In genomic region chr2:60688944-60689615, GRCm38 (mm10) we compare ENCODE assay signal across 8 mouse cellular contexts. TPM values are rescaled to one million over a fixed set of nuclear protein-coding genes. Genes with fewer than 3 reads are reported as not detected.
DNase-seq lines count a peak whose midpoint lies in the region; ATAC-seq and TF ChIP-seq lines count a peak whose summit lies in the region.

No protein-coding gene starts in this region.

- peaks cover 16% of the 10 kb centered on the region for H3K4me1 ChIP-seq in intestine, embryonic 16.5 days (ENCODE audit: control insufficient read depth, insufficient read depth, low read length)
- H3K4me1 ChIP-seq in forebrain, embryonic 14.5 days (ENCODE audit: control insufficient read depth, insufficient read depth, low read length) = no peaks in the 10 kb centered on the region

- no peak; the same call in 1 of the 2 replicates for TF ChIP-seq CTCF in gastrocnemius, adult 2 months (IDR thresholded peaks at IDR 0.05)

- intact Hi-C loops in gastrocnemius, adult 2 months (cut with DNase I) = loop anchor here (2.0 kb wide), 1 partner anchor 32 kb away; no protein-coding TSS in a partner anchor

- H3K36me3 ChIP-seq in intestine, embryonic 16.5 days (ENCODE audit: control insufficient read depth, insufficient read depth, low read length) = no peaks in the 10 kb centered on the region
- H3K36me3 ChIP-seq in forebrain, embryonic 14.5 days (ENCODE audit: control insufficient read depth, insufficient read depth, low read length) = no peaks in the 10 kb centered on the region

- peak overlapping the region; percentile 87 for H3K27ac ChIP-seq in gastrocnemius, adult 2 months
- H3K27ac ChIP-seq in intestine, embryonic 16.5 days (ENCODE audit: low read length) = peak overlapping the region; percentile 93
- no peak overlapping the region for H3K27ac ChIP-seq in forebrain, embryonic 14.5 days (ENCODE audit: low read depth, low read length)

- H3K4me3 ChIP-seq in gastrocnemius, adult 2 months = peak overlapping the region; percentile 40
- peak overlapping the region; percentile 23 for H3K4me3 ChIP-seq in intestine, embryonic 16.5 days (ENCODE audit: low read length)
- no peak overlapping the region for H3K4me3 ChIP-seq in forebrain, embryonic 14.5 days (ENCODE audit: low read depth, low read length)

- no peaks in the 10 kb centered on the region for H3K9me3 ChIP-seq in intestine, embryonic 16.5 days (ENCODE audit: control insufficient read depth, low read length)
- no peaks in the 10 kb centered on the region for H3K9me3 ChIP-seq in forebrain, embryonic 14.5 days (replicated peaks; ENCODE audit: control insufficient read depth, low read length)

- H3K27me3 ChIP-seq in intestine, embryonic 16.5 days (replicated peaks; ENCODE audit: control insufficient read depth, insufficient read depth, low read length) = no peaks in the 10 kb centered on the region
- no peaks in the 10 kb centered on the region for H3K27me3 ChIP-seq in forebrain, embryonic 14.5 days (replicated peaks; ENCODE audit: control insufficient read depth, insufficient read depth, low read length)

- WGBS in intestine, embryonic 16.5 days = 18% methylated on average over 14 of the region's 14 CpGs
- 69% methylated on average over 14 of the region's 14 CpGs for WGBS in forebrain, embryonic 14.5 days

- peak overlapping the region; percentile 46 for H3K4me2 ChIP-seq in intestine, embryonic 16.5 days (ENCODE audit: low read depth, low read length)
- no peak overlapping the region for H3K4me2 ChIP-seq in forebrain, embryonic 14.5 days (ENCODE audit: low read length)

- peak overlapping the region; percentile 60 for H3K9ac ChIP-seq in intestine, embryonic 16.5 days (ENCODE audit: low read depth, low read length)
- no peak overlapping the region for H3K9ac ChIP-seq in forebrain, embryonic 14.5 days (ENCODE audit: low read length)

- ATAC-seq in intestine, embryonic 16.5 days = peak; percentile 95
- no peak for ATAC-seq in forebrain, embryonic 14.5 days

- peak; percentile 2 to 3 for DNase-seq in spleen, postnatal 36 days (ENCODE audit: low spot score in 2 of 2)
- DNase-seq in spleen, postnatal 14 days (ENCODE audit: low spot score in 2 of 2) = no peak
- peak; percentile 89 for DNase-seq in gastrocnemius, adult 2 months
- peak; percentile 87 for DNase-seq in lung, postnatal 10 days
- DNase-seq in cerebellum, adult 11-12 months = no peak
- DNase-seq in forebrain, embryonic 14.5 days (ENCODE audit: low spot score) = no peak
- no peak for DNase-seq in spleen, adult 12 weeks (ENCODE audit: low spot score)

RNA-seq across cellular contexts. Expression of gene Itgb6, which starts 33.4 kb away (rescaled TPM):
- total RNA-seq in gastrocnemius, adult 2 months (2021) = 10 to 100 TPM; 18.3 to 50.1 TPM
- 11.4 and 12.6 TPM in 2 replicates for polyA plus RNA-seq in intestine, embryonic 16.5 days (2015; fragmentation: Nextera tagmentation; extraction: Ambion mirVana)
- polyA plus RNA-seq in forebrain, embryonic 14.5 days (2014; fragmentation: Nextera tagmentation; extraction: Ambion mirVana) = 0.09 TPM in 2 replicates

Comparison
In these comparisons a context has a peak if more than half of its experiments do, and no peak if none do; other contexts are left out.
1. DNase-seq: peak in spleen, postnatal 36 days (2 of 2), gastrocnemius, adult 2 months (single experiment) and lung, postnatal 10 days (single experiment); none in spleen, postnatal 14 days (0 of 2), cerebellum, adult 11-12 months (single experiment), forebrain, embryonic 14.5 days (single experiment) and spleen, adult 12 weeks (single experiment).
2. RNA of gene Itgb6, which starts 33.4 kb away (polyA plus RNA-seq): 11.4 to 12.6 TPM in intestine, embryonic 16.5 days; 0.09 TPM in forebrain, embryonic 14.5 days; every median in the first group is over 10 times any median in the second.